Mouse (Mus musculus) CH12F3 (cell line): ENCODE results near the gene Msmp.

ENCODE experiments used
- in situ Hi-C: fragments of 300-500 bp; cut with MboI; formaldehyde crosslinking; loops from 2 replicates; pipeline ENCODE4 v1.14.3; 2020; ENCODE audit warnings: low sequenced_read_pairs

The Msmp gene

GRCm38 (mm10) chr4:43584444-43585416 lies at the start of gene Msmp:
Gene Msmp (minus strand): TSS chr4:43584494.
- in situ Hi-C loops = no loop called here

GRCm38 (mm10) chr4:43633736-43634135 lies 49.4 kb upstream of the Msmp start:
- in situ Hi-C loops = no loop called here

- in situ Hi-C loops = no loop called here
Measured at GRCm38 (mm10) chr4:43633296-43633695, 49.0 kb upstream of the Msmp start.

- in situ Hi-C loops = no loop called here
Measured at GRCm38 (mm10) chr4:43631956-43632920, 47.9 kb upstream of the Msmp start.

GRCm38 (mm10) chr4:43631046-43631955 lies 47.0 kb upstream of the Msmp start, which contains the start of gene Npr2:
Gene Npr2 (plus strand): TSS chr4:43631935.
- in situ Hi-C loops = no loop called here

GRCm38 (mm10) chr4:43630671-43631045 lies 46.4 kb upstream of the Msmp start:
- in situ Hi-C loops = no loop called here

- in situ Hi-C loops = no loop called here
Measured at GRCm38 (mm10) chr4:43630030-43630581, 45.8 kb upstream of the Msmp start.

GRCm38 (mm10) chr4:43629106-43629817 lies 45.0 kb upstream of the Msmp start:
- in situ Hi-C loops = no loop called here

- in situ Hi-C loops = no loop called here
Measured at GRCm38 (mm10) chr4:43620146-43620778, 36.0 kb upstream of the Msmp start.

- in situ Hi-C loops = no loop called here
Measured at GRCm38 (mm10) chr4:43613060-43613730, 28.9 kb upstream of the Msmp start.

- in situ Hi-C loops = no loop called here
Measured at GRCm38 (mm10) chr4:43612534-43612933, 28.2 kb upstream of the Msmp start.

- in situ Hi-C loops = no loop called here
Measured at GRCm38 (mm10) chr4:43604751-43605685, 20.7 kb upstream of the Msmp start.

- in situ Hi-C loops = no loop called here
Measured at GRCm38 (mm10) chr4:43604099-43604498, 19.8 kb upstream of the Msmp start.

GRCm38 (mm10) chr4:43600195-43600934 lies 16.1 kb upstream of the Msmp start:
- in situ Hi-C loops = no loop called here

GRCm38 (mm10) chr4:43598650-43599380 lies 14.5 kb upstream of the Msmp start:
- in situ Hi-C loops = no loop called here

GRCm38 (mm10) chr4:43598200-43598599 lies 13.9 kb upstream of the Msmp start:
- in situ Hi-C loops = no loop called here
